Mouse (Mus musculus) heart, postnatal 14 days (tissue): ENCODE results near the gene Hoxd8. TPM values are rescaled to one million over a fixed set of nuclear protein-coding genes. Genes with fewer than 3 reads are reported as not detected.

Experiments
- DNase-seq, 2 experiments: peaks; one replicate each; pipeline ENCODE4 v3.0.0; 2021 to 2022
- intact Hi-C: fragments of 180-260 bp; cut with DNase I; formaldehyde crosslinking; loops from one replicate; pipeline ENCODE4 v1.15.1; 2025
- microRNA-seq, 2 experiments: library from miRNA; unstranded; fragments of <30 nt; microRNA quantifications; one replicate each; pipeline ENCODE4 v1.2.0; 2021 to 2022
- total RNA-seq, 2 experiments: library from RNA; stranded (reverse); gene quantifications; 2 replicates each; pipeline ENCODE4 v1.2.3; 2021

Hoxd8 gene
- total RNA-seq, 2 experiments from 2014 or later, result 1.5 to 1.6 TPM

DNA sequence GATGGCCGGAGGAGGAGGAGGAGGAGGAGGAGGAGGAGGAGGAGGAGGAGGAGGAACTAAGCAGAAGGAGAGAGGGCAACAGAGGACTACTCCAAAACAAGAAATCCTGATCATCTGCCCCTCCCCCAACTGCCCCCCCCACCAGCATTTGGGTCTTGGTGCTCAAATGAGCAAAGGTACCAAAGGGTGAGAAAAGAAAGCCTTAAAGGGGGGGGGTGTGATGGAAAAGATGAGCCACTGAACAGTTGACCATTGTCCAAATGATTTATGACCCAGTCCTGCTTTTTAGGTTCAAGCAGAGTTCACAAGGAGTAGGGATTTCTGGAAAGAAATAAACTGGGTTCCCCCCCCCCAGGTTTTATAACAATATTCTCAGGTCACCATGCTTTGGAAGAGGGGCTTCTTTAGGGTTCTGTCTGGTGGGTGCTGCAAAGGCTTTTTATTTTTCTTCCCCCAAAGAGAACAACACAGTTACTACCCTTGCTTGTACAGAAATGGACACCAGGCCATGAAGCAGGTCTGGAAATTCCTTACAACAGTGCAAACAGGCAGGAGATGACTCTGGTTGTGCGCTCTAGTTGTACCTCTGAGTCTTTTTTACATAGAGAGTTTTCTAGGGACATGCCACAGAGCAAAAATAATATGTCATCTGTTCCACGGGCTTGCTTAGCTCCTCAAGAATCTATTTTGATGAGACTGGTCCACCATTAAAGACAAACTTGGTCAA lies 37.0 kb downstream of the Hoxd8 start:
- DNase-seq, result no peak
- intact Hi-C loops, result no loop called here

DNA sequence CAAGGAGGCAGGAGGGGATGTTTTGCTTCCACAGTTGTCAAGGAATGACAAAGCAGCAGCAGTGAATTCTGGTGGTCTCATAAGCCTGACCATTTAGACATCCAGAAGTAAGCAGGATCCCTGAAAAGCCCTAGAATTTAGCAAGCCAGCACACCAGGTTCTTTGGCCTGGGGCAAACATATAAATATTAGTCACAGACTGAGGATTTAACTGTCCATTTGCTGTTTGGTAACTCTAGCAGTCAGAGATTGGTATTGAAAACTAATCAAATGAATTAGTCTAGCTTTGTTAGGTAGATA lies 37.5 kb downstream of the Hoxd8 start:
- intact Hi-C loops, result no loop called here
- DNase-seq, result no peak

DNA sequence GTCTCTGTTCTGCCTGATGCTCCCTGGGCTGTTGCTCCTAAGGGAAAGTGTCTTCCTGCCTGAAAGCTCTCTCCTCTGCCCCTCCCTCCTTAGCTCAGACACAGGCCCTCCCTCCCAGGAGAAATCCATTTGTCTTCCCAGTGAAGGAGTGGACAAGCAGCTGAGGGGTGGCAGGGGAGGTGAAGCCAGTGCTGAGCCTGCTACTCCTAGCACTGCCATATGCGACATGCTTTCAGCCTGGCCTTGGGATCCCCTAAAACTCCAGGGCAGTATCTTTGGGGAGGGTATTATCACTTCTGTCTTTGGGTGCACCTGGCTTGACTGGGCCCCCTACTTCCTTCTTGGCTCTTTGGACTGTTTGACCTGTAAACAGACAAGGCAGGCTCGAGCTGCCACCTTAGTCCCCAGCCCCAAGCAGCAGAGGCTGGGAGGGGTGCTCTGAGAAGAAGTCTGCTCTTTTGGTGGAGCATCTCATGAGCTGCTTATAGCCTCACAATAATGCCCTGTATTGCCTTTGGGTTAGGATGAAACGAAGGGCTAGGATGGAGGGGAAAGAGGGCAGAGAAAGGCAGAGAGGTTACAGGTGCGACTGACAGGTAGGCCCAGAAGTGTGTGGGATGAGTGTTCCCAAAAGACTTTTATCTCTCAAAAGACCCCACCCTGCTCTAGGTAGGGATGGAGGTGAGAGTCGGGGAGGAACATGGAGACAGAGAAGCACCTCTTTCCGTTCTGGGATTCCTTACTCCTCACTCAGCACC lies 41.3 kb downstream of the Hoxd8 start:
- DNase-seq, result no peak
- intact Hi-C loops, result no loop called here

DNA sequence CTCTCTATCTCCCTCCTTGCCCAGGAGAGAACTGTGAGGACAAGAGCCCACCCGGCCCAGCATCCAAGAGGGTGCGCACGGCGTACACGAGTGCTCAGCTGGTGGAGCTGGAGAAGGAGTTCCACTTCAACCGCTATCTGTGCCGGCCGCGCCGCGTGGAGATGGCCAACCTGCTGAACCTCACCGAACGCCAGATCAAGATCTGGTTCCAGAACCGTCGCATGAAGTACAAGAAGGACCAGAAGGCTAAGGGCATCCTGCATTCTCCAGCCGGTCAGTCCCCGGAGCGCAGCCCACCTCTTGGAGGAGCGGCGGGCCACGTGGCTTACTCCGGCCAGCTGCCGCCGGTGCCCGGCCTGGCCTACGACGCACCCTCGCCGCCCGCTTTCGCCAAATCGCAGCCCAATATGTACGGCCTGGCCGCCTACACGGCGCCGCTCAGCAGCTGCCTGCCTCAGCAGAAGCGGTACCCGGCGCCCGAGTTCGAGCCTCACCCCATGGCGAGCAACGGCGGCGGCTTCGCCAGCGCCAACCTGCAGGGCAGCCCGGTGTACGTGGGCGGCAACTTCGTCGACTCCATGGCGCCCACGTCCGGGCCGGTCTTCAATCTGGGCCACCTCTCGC lies 42.0 kb downstream of the Hoxd8 start:
- intact Hi-C loops, result no loop called here

DNA sequence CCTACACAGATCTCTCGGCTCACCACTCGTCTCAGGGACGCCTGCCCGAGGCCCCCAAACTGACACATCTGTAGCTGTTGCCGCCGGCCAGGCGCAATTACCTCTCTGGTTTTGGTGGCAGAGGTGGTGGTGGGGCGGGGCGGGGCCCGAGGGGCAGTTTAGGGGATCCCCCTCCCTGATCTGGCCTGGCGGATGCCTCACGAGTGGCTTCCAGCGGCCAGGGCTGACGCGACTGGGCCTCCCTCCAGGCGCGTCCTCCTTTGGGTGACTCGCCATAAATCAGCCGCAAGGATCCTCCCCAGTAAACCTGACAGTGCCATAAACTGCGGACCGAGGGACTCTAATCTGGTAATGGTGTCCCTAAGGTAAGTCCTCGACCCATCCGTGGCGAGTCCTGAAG lies 42.6 kb downstream of the Hoxd8 start:
- no peak for DNase-seq
- intact Hi-C loops, result no loop called here

More for the DNA sequence above, 42.0 kb downstream of the Hoxd8 start:
- no peak for DNase-seq

DNA sequence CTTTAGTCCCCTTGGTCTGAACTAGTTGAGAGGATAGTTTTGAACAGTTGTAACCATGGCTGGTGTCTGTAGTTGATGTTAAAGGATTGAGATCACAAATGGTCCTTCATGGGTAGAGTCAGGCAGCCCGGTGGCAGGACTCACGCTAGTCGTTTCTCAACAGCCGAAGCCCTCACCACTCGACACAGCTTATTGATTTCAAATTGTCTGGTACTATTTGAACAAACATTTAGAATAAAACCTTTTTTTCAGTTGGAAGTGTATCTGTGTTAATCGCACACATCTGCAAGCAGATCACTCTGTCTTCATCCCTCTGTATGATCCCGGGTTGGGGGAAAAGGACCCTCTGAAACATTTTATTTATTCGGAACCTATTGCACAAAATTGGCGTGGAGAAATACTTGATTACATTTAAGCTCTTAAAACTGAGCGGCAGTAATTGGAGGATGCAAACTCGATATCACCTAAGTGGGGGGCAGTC lies 43.3 kb downstream of the Hoxd8 start:
- intact Hi-C loops, result no loop called here
- DNase-seq, result no peak

DNA sequence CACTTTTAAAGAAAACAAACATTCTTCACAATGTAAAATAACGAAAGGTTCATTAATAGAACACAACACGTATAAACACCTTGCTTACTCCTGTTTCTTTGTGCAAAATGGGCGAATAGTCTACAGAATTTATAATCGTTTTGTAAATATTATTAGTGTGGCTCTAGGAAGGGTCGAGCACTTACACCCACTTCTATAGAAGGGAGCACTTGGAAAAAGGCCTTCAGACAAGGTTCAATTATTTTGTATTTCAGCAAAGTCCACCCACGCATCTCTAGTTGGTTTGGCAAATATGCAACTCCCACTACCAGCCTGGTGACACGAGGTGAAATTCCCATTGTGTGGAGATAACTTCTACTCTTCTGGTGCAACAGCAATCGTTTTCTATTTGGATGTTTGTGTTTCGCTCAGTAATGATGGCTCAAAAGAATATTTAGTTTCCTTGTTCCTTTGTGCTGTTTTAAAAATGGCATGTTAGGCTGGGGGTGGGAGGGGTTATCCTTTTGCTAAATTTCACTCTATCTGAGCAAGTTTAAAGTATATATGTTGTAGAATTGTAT lies 44.1 kb downstream of the Hoxd8 start:
- DNase-seq, result no peak
- intact Hi-C loops, result no loop called here

DNA sequence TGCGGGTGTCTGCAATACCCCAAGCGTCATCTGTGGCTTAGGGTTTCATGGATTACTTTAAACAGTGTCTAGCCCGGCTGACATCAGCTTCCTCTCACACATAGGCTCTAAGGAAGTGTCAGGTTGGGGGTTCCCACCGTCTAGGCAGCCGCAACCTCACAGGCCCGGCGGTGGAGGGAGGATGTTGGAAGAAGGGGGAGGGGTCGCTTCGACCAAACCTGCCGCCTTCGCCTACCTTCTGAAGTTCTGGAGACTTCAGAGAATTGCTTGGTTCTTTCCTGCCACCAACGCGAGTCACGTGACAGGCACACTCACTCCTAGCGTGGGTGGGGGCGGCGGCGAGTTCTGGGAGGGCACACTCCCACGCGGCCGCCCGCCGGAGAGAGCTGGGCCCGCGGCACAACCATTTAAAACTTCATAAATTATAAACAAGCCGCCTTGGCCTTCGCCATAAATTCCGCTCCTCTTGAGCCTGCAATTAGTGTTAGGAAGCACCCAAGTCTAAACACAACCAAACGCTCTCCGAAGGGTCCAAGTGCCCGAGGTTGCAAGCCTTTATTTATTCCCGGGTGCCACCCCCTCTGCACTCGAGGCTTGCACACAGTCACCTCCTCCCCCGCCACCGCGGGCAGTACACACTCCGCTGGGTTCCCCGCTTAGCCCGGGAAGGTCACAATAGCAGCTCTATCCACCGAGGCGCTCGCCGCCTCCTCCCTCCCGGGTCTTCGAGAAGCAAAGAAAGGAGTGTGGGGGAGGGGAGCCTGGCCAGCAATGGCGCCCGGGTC lies 45.1 kb downstream of the Hoxd8 start:
- intact Hi-C loops, result no loop called here

DNA sequence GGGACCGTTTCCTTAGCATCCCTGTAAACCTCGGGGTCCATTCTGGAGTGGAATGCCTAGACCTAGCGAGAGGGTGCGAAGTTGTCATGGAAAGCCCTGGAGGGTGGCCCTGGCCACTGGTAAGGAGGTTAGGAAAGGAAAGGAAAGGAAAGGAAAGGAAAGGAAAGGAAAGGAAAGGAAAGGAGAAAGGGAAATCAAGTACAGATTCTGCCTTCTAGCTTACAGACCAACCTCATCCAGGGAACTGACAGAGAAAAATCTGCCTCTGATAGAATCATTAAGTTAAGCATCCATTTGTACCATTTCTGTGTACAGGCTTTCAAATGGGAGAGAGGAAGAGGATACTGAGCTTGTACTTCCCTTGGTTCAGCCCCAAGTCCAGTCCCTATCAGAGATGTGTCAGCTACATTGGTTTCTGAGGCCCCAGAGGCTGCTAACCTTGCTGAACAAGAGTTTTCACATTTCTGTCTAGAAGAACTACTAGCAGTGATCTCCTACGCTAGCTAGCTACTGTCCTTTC lies 46.4 kb downstream of the Hoxd8 start:
- DNase-seq, result no peak
- intact Hi-C loops, result no loop called here

More for the DNA sequence above, 45.1 kb downstream of the Hoxd8 start:
- DNase-seq, result no peak

DNA sequence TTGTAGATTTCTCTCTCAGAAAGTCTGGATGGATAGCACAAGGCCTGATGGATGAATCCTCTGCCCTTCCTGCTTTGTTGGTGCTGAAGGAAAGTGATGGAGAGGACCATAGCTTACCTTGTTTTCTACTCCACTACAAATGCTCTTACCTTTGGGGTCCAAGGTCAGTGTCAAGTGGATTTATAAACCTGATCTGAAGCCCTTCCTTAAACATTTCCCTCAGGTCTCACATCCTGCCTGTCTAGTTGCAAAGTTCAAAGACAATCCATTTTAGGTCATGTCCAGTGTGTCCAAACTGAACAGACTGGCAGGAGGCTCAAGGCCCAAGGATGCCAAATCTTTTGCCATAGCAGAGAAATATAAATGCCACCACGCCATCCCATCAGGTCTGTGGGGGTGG lies 47.4 kb downstream of the Hoxd8 start:
- intact Hi-C loops, result no loop called here
- DNase-seq, result no peak

DNA sequence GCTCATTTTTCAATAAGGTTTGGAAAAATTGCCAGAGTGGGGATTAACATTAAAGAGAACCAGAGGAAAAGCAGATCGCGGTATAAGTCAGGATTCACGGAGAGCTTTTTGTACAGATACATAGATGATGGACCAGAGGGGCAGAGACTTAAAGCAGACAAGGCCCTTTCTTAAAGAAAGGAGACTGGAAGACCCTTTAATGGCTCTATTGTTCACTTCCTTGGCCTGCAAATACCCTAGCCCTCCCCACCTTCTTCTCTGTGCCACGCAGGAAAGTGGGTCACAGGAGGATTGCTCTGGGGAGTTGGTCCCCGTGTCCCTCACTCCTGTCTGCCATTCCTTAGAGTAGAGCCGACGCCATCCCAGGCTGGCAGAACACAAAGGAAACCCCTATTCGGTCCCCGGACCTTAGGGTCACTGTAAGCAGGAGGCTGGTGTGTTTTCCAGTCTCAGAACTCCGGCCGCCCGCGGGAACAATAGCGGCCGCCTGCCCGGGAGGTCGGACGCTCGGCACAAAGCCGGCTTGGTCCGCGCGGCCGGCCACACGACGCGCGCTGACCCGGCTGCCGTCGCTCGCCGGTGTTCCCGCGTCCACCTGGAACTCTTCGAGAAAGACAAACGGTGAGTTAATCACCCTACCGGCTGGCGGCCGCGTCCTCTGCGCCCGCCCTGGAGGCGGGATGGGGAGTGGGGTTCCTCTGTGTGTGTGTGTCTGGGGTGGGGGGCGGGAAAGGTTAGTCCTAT lies 48.2 kb downstream of the Hoxd8 start:
- DNase-seq, result no peak
- intact Hi-C loops, result no loop called here

DNA sequence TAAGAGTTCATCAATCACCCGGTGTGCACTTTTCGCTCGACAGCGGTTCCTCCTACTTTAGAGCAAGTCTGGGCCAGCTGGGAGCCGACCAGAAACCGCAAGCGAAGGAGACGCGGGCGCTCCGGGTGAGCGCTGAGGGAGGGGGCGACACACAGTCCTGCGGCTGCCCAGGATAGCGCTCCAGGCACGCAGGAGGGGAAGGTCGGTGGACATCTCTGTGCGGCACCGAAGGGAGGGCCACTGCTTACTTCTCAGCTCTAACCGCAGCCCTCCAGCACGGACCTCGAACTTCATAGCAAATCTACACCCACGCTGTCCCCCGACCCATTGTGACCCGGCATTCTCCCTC lies 48.7 kb downstream of the Hoxd8 start:
- intact Hi-C loops, result no loop called here
- DNase-seq, result no peak

DNA sequence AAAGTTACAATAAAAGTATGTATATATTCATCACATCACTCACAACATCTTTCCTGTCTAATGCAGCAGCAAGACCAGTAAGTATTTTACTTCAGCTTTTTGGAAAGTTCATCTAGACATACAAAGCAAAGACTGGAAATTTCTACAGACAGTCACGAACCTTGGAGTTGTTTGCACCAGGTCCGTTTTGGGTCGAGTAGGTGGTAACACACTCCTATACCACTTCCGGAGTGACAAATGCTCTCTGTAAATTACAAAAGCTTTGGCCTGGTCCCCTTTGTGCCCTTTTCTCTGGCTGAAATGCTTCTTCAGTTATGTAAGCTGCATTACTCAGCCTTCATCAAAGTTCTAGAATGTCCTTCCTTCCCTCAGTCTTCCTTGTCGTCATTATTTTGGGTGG lies 49.3 kb downstream of the Hoxd8 start:
- intact Hi-C loops, result no loop called here
- DNase-seq, result no peak

Small RNA genes lying within 50 kb of the gene (microRNA-seq; reads per million reads assigned to microRNA genes)
- gene Gm44463, result 0 reads per million in 2 experiments
- gene Mir10b, result 7.8 to 697 reads per million in 2 experiments

Other genes with a start within 250 kb of the Hoxd8 start
- 10 to 100 TPM; 16.8 to 18.8 TPM for gene Lnpk, start 125.2 kb upstream of the Hoxd8 start, total RNA-seq
- gene Evx2, start 45.1 kb upstream of the Hoxd8 start, total RNA-seq, result not detected
- gene Hoxd13, start 36.3 kb upstream of the Hoxd8 start, total RNA-seq, result not detected
- gene Hoxd12, start 29.6 kb upstream of the Hoxd8 start, total RNA-seq, result not detected
- not detected for gene Hoxd11, start 25.1 kb upstream of the Hoxd8 start, total RNA-seq
- under 1 TPM in 1 of 2 experiments, not detected in 1; 0.14 TPM for gene Hoxd10, start 12.7 kb upstream of the Hoxd8 start, total RNA-seq
- under 1 TPM; 0.12 to 0.24 TPM for gene Hoxd9, start 6.9 kb upstream of the Hoxd8 start, total RNA-seq
- gene Hoxd3, start 7.3 kb downstream of the Hoxd8 start, total RNA-seq, result not detected
- under 1 TPM; 0.36 to 0.51 TPM for gene Hoxd4, start 7.3 kb downstream of the Hoxd8 start, total RNA-seq
- gene Gm28230, start 22.1 kb downstream of the Hoxd8 start, total RNA-seq, result under 1 TPM in 1 of 2 experiments, not detected in 1; 0.07 TPM
- not detected for gene Hoxd1, start 58.4 kb downstream of the Hoxd8 start, total RNA-seq
- 100 to 1,000 TPM; 104 to 121 TPM for gene Mtx2, start 121.2 kb downstream of the Hoxd8 start, total RNA-seq